Mouse (Mus musculus): ENCODE measurements around the gene Slc25a45. TPM values are rescaled to one million over a fixed set of nuclear protein-coding genes. Genes with fewer than 3 reads are reported as not detected.
"Not testable (repeated sequence)": the region's sequence is repeated elsewhere in the genome, so short reads cannot be mapped to it uniquely, and the experiment has no call there.

The Slc25a45 gene
- polyA plus RNA-seq, 1 experiment from 2014 or later = 3.2 TPM

- Histone ChIP-seq H3K4me3 (peak overlapping the region; percentile 8), H3K4me1 (replicated peaks) (peaks cover 49% of the 10 kb centered on the region), H3K36me3 (peaks cover 24% of the 10 kb centered on the region), H3K27ac (peak overlapping the region; percentile 81), H3K4me2 (peak overlapping the region; percentile 50), H3K27me3 (no peaks in the 10 kb centered on the region), H3K9ac (peak overlapping the region; percentile 46), H3K9me3 (replicated peaks) (no peaks in the 10 kb centered on the region)
- 3% methylated on average over 7 of the region's 7 CpGs for WGBS
- peak; percentile 60 for ATAC-seq (replicated peaks; ENCODE audit: insufficient number of reproducible peaks, insufficient read depth, low FRiP score, low read depth)
Measured at GRCm38 (mm10) chr19:5871273-5871672, 6.3 kb upstream of the Slc25a45 start.

- peaks cover 49% of the 10 kb centered on the region for H3K4me1 ChIP-seq (replicated peaks)
- no peaks in the 10 kb centered on the region for H3K9me3 ChIP-seq (replicated peaks)
- no peaks in the 10 kb centered on the region for H3K27me3 ChIP-seq
- H3K9ac ChIP-seq = peak overlapping the region; percentile 46
- H3K4me2 ChIP-seq = peak overlapping the region; percentile 50
- peaks cover 24% of the 10 kb centered on the region for H3K36me3 ChIP-seq
- peak overlapping the region; percentile 81 for H3K27ac ChIP-seq
- WGBS = 29% methylated on average over 6 of the region's 6 CpGs
- peak overlapping the region; percentile 8; the same call in 1 of the 2 replicates for H3K4me3 ChIP-seq
- ATAC-seq (replicated peaks; ENCODE audit: insufficient number of reproducible peaks, insufficient read depth, low FRiP score, low read depth) = no peak; the same call in 1 of the 2 replicates
Measured at GRCm38 (mm10) chr19:5871683-5872082, 5.9 kb upstream of the Slc25a45 start.

GRCm38 (mm10) chr19:5872528-5872927 is 5.1 kb upstream of the Slc25a45 start:
- H3K4me1 ChIP-seq (replicated peaks) = peaks cover 53% of the 10 kb centered on the region
- H3K27me3 ChIP-seq = no peaks in the 10 kb centered on the region
- no peaks in the 10 kb centered on the region for H3K9me3 ChIP-seq (replicated peaks)
- no peak overlapping the region for H3K4me3 ChIP-seq
- no peak overlapping the region for H3K9ac ChIP-seq
- H3K4me2 ChIP-seq = peak overlapping the region; percentile 16; the same call in 1 of the 2 replicates
- peak overlapping the region; percentile 33; the same call in 1 of the 2 replicates for H3K27ac ChIP-seq
- 82% methylated on average over 4 of the region's 4 CpGs for WGBS
- ATAC-seq (replicated peaks; ENCODE audit: insufficient number of reproducible peaks, insufficient read depth, low FRiP score, low read depth) = no peak
- peaks cover 19% of the 10 kb centered on the region for H3K36me3 ChIP-seq

GRCm38 (mm10) chr19:5872931-5873556 is 4.6 kb upstream of the Slc25a45 start:
- H3K4me3 ChIP-seq = peak overlapping the region; percentile 84; the same call in 1 of the 2 replicates
- ATAC-seq (replicated peaks; ENCODE audit: insufficient number of reproducible peaks, insufficient read depth, low FRiP score, low read depth) = no peak
- H3K4me1 ChIP-seq (replicated peaks) = peaks cover 59% of the 10 kb centered on the region
- peak overlapping the region; percentile 88 for H3K4me2 ChIP-seq
- no peaks in the 10 kb centered on the region for H3K27me3 ChIP-seq
- 0 out of 2 replicates have a peak overlapping the region, but pooled peaks have one; percentile 7 for H3K9ac ChIP-seq
- H3K36me3 ChIP-seq = peaks cover 14% of the 10 kb centered on the region
- H3K27ac ChIP-seq = peak overlapping the region; percentile 22; the same call in 1 of the 2 replicates
- H3K9me3 ChIP-seq (replicated peaks) = no peaks in the 10 kb centered on the region
- WGBS = 68% methylated on average over 19 of the region's 19 CpGs

- Histone ChIP-seq H3K9ac (peak overlapping the region; percentile 89), H3K27ac (peak overlapping the region; percentile 68), H3K4me3 (peak overlapping the region; percentile 84), H3K4me1 (replicated peaks) (peaks cover 69% of the 10 kb centered on the region), H3K9me3 (replicated peaks) (no peaks in the 10 kb centered on the region), H3K36me3 (no peaks in the 10 kb centered on the region), H3K27me3 (no peaks in the 10 kb centered on the region), H3K4me2 (peak overlapping the region; percentile 88)
- WGBS = 7% methylated on average over 13 of the region's 13 CpGs
- no peak for ATAC-seq (replicated peaks; ENCODE audit: insufficient number of reproducible peaks, insufficient read depth, low FRiP score, low read depth)
Measured at GRCm38 (mm10) chr19:5874391-5874968, 3.1 kb upstream of the Slc25a45 start.

GRCm38 (mm10) chr19:5874969-5875480 is 2.6 kb upstream of the Slc25a45 start, which contains the start of gene Frmd8:
TSS of gene Frmd8 (minus strand) at chr19:5875274.
- WGBS = under 1% methylated on average over 37 of the region's 37 CpGs
- peak within 1 kb of the TSS; percentile 68 for H3K27ac ChIP-seq
- peaks cover 69% of the 10 kb centered on the region for H3K4me1 ChIP-seq (replicated peaks)
- H3K27me3 ChIP-seq = no peaks in the 10 kb centered on the region
- peak; percentile 71 for ATAC-seq (replicated peaks; ENCODE audit: insufficient number of reproducible peaks, insufficient read depth, low FRiP score, low read depth)
- H3K4me2 ChIP-seq = peak within 1 kb of the TSS; percentile 88
- H3K36me3 ChIP-seq = no peaks in the 10 kb centered on the region
- peak within 1 kb of the TSS; percentile 84 for H3K4me3 ChIP-seq
- H3K9ac ChIP-seq = peak within 1 kb of the TSS; percentile 89
- no peaks in the 10 kb centered on the region for H3K9me3 ChIP-seq (replicated peaks)

GRCm38 (mm10) chr19:5878362-5878722 is 734 bp downstream of the Slc25a45 start:
- H3K4me2 ChIP-seq = peak overlapping the region; percentile 43
- 45% methylated on average over 7 of the region's 7 CpGs for WGBS
- peak overlapping the region; percentile 22 for H3K4me3 ChIP-seq
- H3K36me3 ChIP-seq = no peaks in the 10 kb centered on the region
- ATAC-seq (replicated peaks; ENCODE audit: insufficient number of reproducible peaks, insufficient read depth, low FRiP score, low read depth) = no peak; the same call in 1 of the 2 replicates
- no peaks in the 10 kb centered on the region for H3K9me3 ChIP-seq (replicated peaks)
- peak overlapping the region; percentile 27; the same call in 1 of the 2 replicates for H3K9ac ChIP-seq
- peaks cover 40% of the 10 kb centered on the region for H3K4me1 ChIP-seq (replicated peaks)
- no peaks in the 10 kb centered on the region for H3K27me3 ChIP-seq
- peak overlapping the region; percentile 65 for H3K27ac ChIP-seq

- H3K9ac ChIP-seq = peak overlapping the region; percentile 27; the same call in 1 of the 2 replicates
Measured at GRCm38 (mm10) chr19:5878916-5879315, 1.3 kb downstream of the Slc25a45 start.

GRCm38 (mm10) chr19:5879735-5880134 is 2.1 kb downstream of the Slc25a45 start:
- ATAC-seq (replicated peaks; ENCODE audit: insufficient number of reproducible peaks, insufficient read depth, low FRiP score, low read depth) = no peak
- Histone ChIP-seq H3K27me3 (no peaks in the 10 kb centered on the region), H3K9me3 (replicated peaks) (no peaks in the 10 kb centered on the region), H3K36me3 (no peaks in the 10 kb centered on the region), H3K27ac (no peak overlapping the region), H3K9ac (no peak overlapping the region), H3K4me3 (no peak overlapping the region), H3K4me1 (replicated peaks) (peaks cover 37% of the 10 kb centered on the region), H3K4me2 (no peak overlapping the region)
- 89% methylated on average over 7 of the region's 7 CpGs for WGBS

More at GRCm38 (mm10) chr19:5878916-5879315, 1.3 kb downstream of the Slc25a45 start:
- no peaks in the 10 kb centered on the region for H3K9me3 ChIP-seq (replicated peaks)
- 73% methylated on average over 3 of the region's 3 CpGs for WGBS
- peak overlapping the region; percentile 43 for H3K4me2 ChIP-seq
- no peaks in the 10 kb centered on the region for H3K36me3 ChIP-seq
- H3K4me1 ChIP-seq (replicated peaks) = peaks cover 38% of the 10 kb centered on the region
- H3K27me3 ChIP-seq = no peaks in the 10 kb centered on the region
- H3K4me3 ChIP-seq = 0 out of 2 replicates have a peak overlapping the region, but pooled peaks have one; percentile 22
- H3K27ac ChIP-seq = no peak overlapping the region
- ATAC-seq (replicated peaks; ENCODE audit: insufficient number of reproducible peaks, insufficient read depth, low FRiP score, low read depth) = no peak

- 93% methylated on average over 6 of the region's 6 CpGs for WGBS
- H3K4me2 ChIP-seq = no peak overlapping the region
Measured at GRCm38 (mm10) chr19:5881155-5881554, 3.5 kb downstream of the Slc25a45 start.

GRCm38 (mm10) chr19:5882079-5882478 is 4.5 kb downstream of the Slc25a45 start:
- not testable (repeated sequence) for ATAC-seq (replicated peaks; ENCODE audit: insufficient number of reproducible peaks, insufficient read depth, low FRiP score, low read depth); H3K36me3 ChIP-seq
- WGBS = 72% methylated on average over 5 of the region's 5 CpGs

More at GRCm38 (mm10) chr19:5881155-5881554, 3.5 kb downstream of the Slc25a45 start:
- no peaks in the 10 kb centered on the region for H3K27me3 ChIP-seq
- no peak overlapping the region for H3K9ac ChIP-seq
- no peaks in the 10 kb centered on the region for H3K36me3 ChIP-seq
- H3K4me3 ChIP-seq = no peak overlapping the region
- H3K27ac ChIP-seq = no peak overlapping the region
- ATAC-seq (replicated peaks; ENCODE audit: insufficient number of reproducible peaks, insufficient read depth, low FRiP score, low read depth) = no peak
- no peaks in the 10 kb centered on the region for H3K9me3 ChIP-seq (replicated peaks)
- H3K4me1 ChIP-seq (replicated peaks) = peaks cover 31% of the 10 kb centered on the region

More at GRCm38 (mm10) chr19:5882079-5882478, 4.5 kb downstream of the Slc25a45 start:
- not testable (repeated sequence) for H3K27ac ChIP-seq; H3K27me3 ChIP-seq; H3K4me3 ChIP-seq; H3K9me3 ChIP-seq (replicated peaks); H3K4me2 ChIP-seq; H3K9ac ChIP-seq
- H3K4me1 ChIP-seq (replicated peaks) = peaks cover 31% of the 10 kb centered on the region

Measured in heart, embryonic 15.5 days (tissue).